Mouse (Mus musculus): ENCODE measurements around the gene Olfr1423. TPM values are rescaled to one million over a fixed set of nuclear protein-coding genes. Genes with fewer than 3 reads are reported as not detected.

The Olfr1423 gene
- total and polyA plus RNA-seq, 3 experiments, result 0.04 to 0.25 TPM; not detected in 1

GRCm38 (mm10) chr19:11992441-11993029, 48.6 kb downstream of the Olfr1423 start:
- Histone ChIP-seq H3K36me3 (ENCODE audit: control insufficient read depth in 1 of 2, insufficient read depth in 2 of 2, low read length in 2 of 2) (peaks cover 0 to 15% of the 10 kb centered on the region in 2 experiments; a peak in 2 of 4 replicates), H3K4me1 (ENCODE audit: control insufficient read depth in 1 of 2, insufficient read depth in 2 of 2, low read length in 2 of 2) (no peaks in the 10 kb centered on the region), H3K4me3 (ENCODE audit: control insufficient read depth in 1 of 2, insufficient read depth in 1 of 2, low read depth in 2 of 2, low read length in 2 of 2) (no peak overlapping the region), H3K9me3 (replicated peaks; ENCODE audit: insufficient read depth, low read length) (no peaks in the 10 kb centered on the region), H3K27ac (ENCODE audit: control insufficient read depth, low read depth, low read length) (no peak overlapping the region), H3K9ac (ENCODE audit: control insufficient read depth, low read depth, low read length, poor library complexity, severe bottlenecking) (no peak overlapping the region), H3K27me3 (ENCODE audit: control insufficient read depth in 1 of 2, insufficient read depth in 2 of 2, low read length in 2 of 2) (no peaks in the 10 kb centered on the region), H3K79me2 (ENCODE audit: control insufficient read depth, insufficient read depth, low read length, poor library complexity) (no peaks in the 10 kb centered on the region)
- TF ChIP-seq JUND (IDR thresholded peaks at IDR 0.05; ENCODE audit: low read depth, low read length) (no peak), SIN3A (IDR thresholded peaks at IDR 0.05; ENCODE audit: low read length) (no peak), HCFC1 (IDR thresholded peaks at IDR 0.05; ENCODE audit: low read depth, low read length) (no peak), GATA1 (IDR thresholded peaks at IDR 0.05; ENCODE audit: low read depth, low read length) (no peak), POLR2A (IDR thresholded peaks at IDR 0.05; ENCODE audit: control insufficient read depth in 1 of 2, insufficient read depth in 1 of 2, low read depth in 1 of 2, low read length in 2 of 2, poor library complexity in 1 of 2) (no peak), TCF12 (IDR thresholded peaks at IDR 0.05; ENCODE audit: low read depth, low read length) (no peak), ZMIZ1 (IDR thresholded peaks at IDR 0.05; ENCODE audit: low read depth, low read length) (no peak), POLR2AphosphoS5 (IDR thresholded peaks at IDR 0.05; ENCODE audit: borderline replicate concordance, low read depth, low read length) (no peak), CHD1 (IDR thresholded peaks at IDR 0.05; ENCODE audit: low read depth, low read length) (no peak), SMC3 (IDR thresholded peaks at IDR 0.05; ENCODE audit: low read depth, low read length) (no peak)
- no peak for DNase-seq (ENCODE audit: low read depth, low spot score)

- peaks cover 0 to 17% of the 10 kb centered on the region in 2 experiments; a peak in 2 of 4 replicates for H3K36me3 ChIP-seq (ENCODE audit: control insufficient read depth in 1 of 2, insufficient read depth in 2 of 2, low read length in 2 of 2)
- no peaks in the 10 kb centered on the region for H3K27me3 ChIP-seq (ENCODE audit: control insufficient read depth in 1 of 2, insufficient read depth in 2 of 2, low read length in 2 of 2)
- H3K27ac ChIP-seq (ENCODE audit: control insufficient read depth, low read depth, low read length), result no peak overlapping the region
- no peak for DNase-seq (ENCODE audit: low read depth, low spot score)
- H3K9ac ChIP-seq (ENCODE audit: control insufficient read depth, low read depth, low read length, poor library complexity, severe bottlenecking), result no peak overlapping the region
- H3K9me3 ChIP-seq (replicated peaks; ENCODE audit: insufficient read depth, low read length), result no peaks in the 10 kb centered on the region
- H3K4me1 ChIP-seq (ENCODE audit: control insufficient read depth in 1 of 2, insufficient read depth in 2 of 2, low read length in 2 of 2), result no peaks in the 10 kb centered on the region
- no peaks in the 10 kb centered on the region for H3K79me2 ChIP-seq (ENCODE audit: control insufficient read depth, insufficient read depth, low read length, poor library complexity)
- H3K4me3 ChIP-seq (ENCODE audit: control insufficient read depth in 1 of 2, insufficient read depth in 1 of 2, low read depth in 2 of 2, low read length in 2 of 2), result no peak overlapping the region
- no peak for TF ChIP-seq TCF12 (IDR thresholded peaks at IDR 0.05; ENCODE audit: low read depth, low read length)
- TF ChIP-seq HCFC1 (IDR thresholded peaks at IDR 0.05; ENCODE audit: low read depth, low read length), result no peak
- TF ChIP-seq SMC3 (IDR thresholded peaks at IDR 0.05; ENCODE audit: low read depth, low read length), result no peak
- TF ChIP-seq RCOR1 (IDR thresholded peaks at IDR 0.05; ENCODE audit: low read depth, low read length), result no peak
Observed at GRCm38 (mm10) chr19:11992034-11992433, 49.1 kb downstream of the Olfr1423 start.

GRCm38 (mm10) chr19:11989334-11989733, 51.8 kb downstream of the Olfr1423 start:
- Histone ChIP-seq H3K79me2 (ENCODE audit: control insufficient read depth, insufficient read depth, low read length, poor library complexity) (no peaks in the 10 kb centered on the region), H3K36me3 (ENCODE audit: control insufficient read depth in 1 of 2, insufficient read depth in 2 of 2, low read length in 2 of 2) (peaks cover 0 to 29% of the 10 kb centered on the region in 2 experiments; a peak in 2 of 4 replicates), H3K9ac (ENCODE audit: control insufficient read depth, low read depth, low read length, poor library complexity, severe bottlenecking) (no peak overlapping the region), H3K4me3 (ENCODE audit: control insufficient read depth in 1 of 2, insufficient read depth in 1 of 2, low read depth in 2 of 2, low read length in 2 of 2) (no peak overlapping the region), H3K9me3 (replicated peaks; ENCODE audit: insufficient read depth, low read length) (no peaks in the 10 kb centered on the region), H3K27me3 (ENCODE audit: control insufficient read depth in 1 of 2, insufficient read depth in 2 of 2, low read length in 2 of 2) (no peaks in the 10 kb centered on the region), H3K27ac (ENCODE audit: control insufficient read depth, low read depth, low read length) (no peak overlapping the region), H3K4me1 (ENCODE audit: control insufficient read depth in 1 of 2, insufficient read depth in 2 of 2, low read length in 2 of 2) (no peaks in the 10 kb centered on the region)
- no peak for DNase-seq (ENCODE audit: low read depth, low spot score)
- no peak for TF ChIP-seq MEF2A (IDR thresholded peaks at IDR 0.05; ENCODE audit: extremely low read depth, insufficient replicate concordance, low read depth, low read length, poor library complexity, severe bottlenecking)
- TF ChIP-seq KAT2A (conservative IDR thresholded peaks at IDR 0.05; ENCODE audit: low read depth, low read length), result no peak
- TF ChIP-seq MYB (IDR thresholded peaks at IDR 0.05; ENCODE audit: low read depth, low read length), result no peak
- no peak for TF ChIP-seq ZKSCAN1 (IDR thresholded peaks at IDR 0.05; ENCODE audit: low read depth, low read length)
- no peak for TF ChIP-seq MAFK (IDR thresholded peaks at IDR 0.05; ENCODE audit: borderline replicate concordance, low read depth, low read length)
- TF ChIP-seq TAL1 (IDR thresholded peaks at IDR 0.05; ENCODE audit: low read length), result no peak
- no peak for TF ChIP-seq ZMIZ1 (IDR thresholded peaks at IDR 0.05; ENCODE audit: low read depth, low read length)
- no peak for TF ChIP-seq POLR2A (IDR thresholded peaks at IDR 0.05; ENCODE audit: control insufficient read depth in 1 of 2, insufficient read depth in 1 of 2, low read depth in 1 of 2, low read length in 2 of 2, poor library complexity in 1 of 2)
- no peak for TF ChIP-seq E2F4 (IDR thresholded peaks at IDR 0.05; ENCODE audit: borderline replicate concordance, low read depth, low read length)
- TF ChIP-seq CHD1 (IDR thresholded peaks at IDR 0.05; ENCODE audit: low read depth, low read length), result no peak
- TF ChIP-seq RAD21 (IDR thresholded peaks at IDR 0.05; ENCODE audit: low read depth, low read length), result no peak
- TF ChIP-seq POLR2AphosphoS2 (IDR thresholded peaks at IDR 0.05; ENCODE audit: low read length), result no peak
- TF ChIP-seq JUND (IDR thresholded peaks at IDR 0.05; ENCODE audit: low read depth, low read length), result no peak
- TF ChIP-seq SMC3 (IDR thresholded peaks at IDR 0.05; ENCODE audit: low read depth, low read length), result no peak
